Mouse (Mus musculus) lung, postnatal 0 days (tissue): ENCODE measurements around the gene Gys1.

Source experiments
- CTCF ChIP-seq: IDR thresholded peaks from 2 replicates; pipeline ENCODE4 v1.5.1; 2016; ENCODE audit warnings: antibody characterized with exemption, mild to moderate bottlenecking
- EP300 ChIP-seq: IDR thresholded peaks from 2 replicates; pipeline ENCODE4 v1.6.1; 2016; ENCODE audit warnings: antibody characterized with exemption, mild to moderate bottlenecking, control low read depth

DNA sequence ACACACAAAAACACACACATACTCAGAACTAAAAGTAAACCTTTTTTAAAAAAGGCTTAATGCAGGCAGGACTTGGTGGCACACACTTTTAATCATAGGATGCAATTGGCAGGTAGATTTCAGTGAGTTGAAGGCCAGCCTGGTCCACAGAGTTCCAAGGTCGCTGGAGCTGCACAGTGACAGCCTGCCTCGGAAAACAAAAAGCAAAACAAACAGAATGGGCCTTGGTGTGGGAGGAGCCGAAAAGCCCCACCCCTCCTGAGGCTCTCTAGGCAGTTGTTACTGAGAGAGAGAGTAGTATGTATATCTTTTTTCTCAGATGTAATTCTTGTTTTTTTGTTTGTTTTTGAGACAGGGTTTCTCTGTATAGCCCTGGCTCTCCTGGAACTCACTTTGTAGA is 56.6 kb downstream of the Gys1 start:
- TF ChIP-seq CTCF (no peak), EP300 (no peak)
